Mouse (Mus musculus) midbrain, embryonic 14.5 days (tissue): ENCODE measurements at regions not wholly inside any gene's neighbourhood (a gene's known extent, or its start where the extent isn't known, plus 50 kb on each side); places are given as distances from the start of the nearest gene placed in this dataset.
A peak's percentile ranks its signal among the peaks of the same experiment; 100 is the strongest.

Source experiments
- ATAC-seq: fragments of 200-750 bp; cut with Nextera tagmentation; 2 replicates; pipeline ENCODE4 v1.8.0; 2017; ENCODE audit warnings: moderate number of reproducible peaks, moderate library complexity; ENCODE audit not compliant: low FRiP score, low TSS enrichment
- DNase-seq: peaks from one replicate; pipeline ENCODE4 v3.0.0-alpha.2; 2015
- H3K27ac ChIP-seq: fragments of 300-500 bp; sonication (generic); replicated peaks from 2 replicates; pipeline ENCODE4 v1.5.1; 2014; ENCODE audit warnings: mild to moderate bottlenecking, low read depth, low read length, moderate library complexity
- H3K27me3 ChIP-seq: fragments of 300-500 bp; sonication (generic); 2 replicates; pipeline ENCODE4 v1.6.1; 2014; ENCODE audit warnings: low read length, control low read depth, mixed read lengths; ENCODE audit not compliant: control insufficient read depth, insufficient read depth
- H3K36me3 ChIP-seq: fragments of 300-500 bp; sonication (generic); 2 replicates; pipeline ENCODE4 v1.6.1; 2014; ENCODE audit warnings: low read length, control low read depth; ENCODE audit not compliant: control insufficient read depth, insufficient read depth
- H3K4me1 ChIP-seq: fragments of 300-500 bp; sonication (generic); 2 replicates; pipeline ENCODE4 v1.6.1; 2014; ENCODE audit warnings: mild to moderate bottlenecking, antibody characterized with exemption, low read length, control low read depth; ENCODE audit not compliant: control insufficient read depth, insufficient read depth
- H3K4me2 ChIP-seq: fragments of 300-500 bp; sonication (generic); 2 replicates; pipeline ENCODE4 v1.6.1; 2014; ENCODE audit warnings: mild to moderate bottlenecking, low read length, moderate library complexity
- H3K4me3 ChIP-seq: fragments of 300-500 bp; sonication (generic); replicated peaks from 2 replicates; pipeline ENCODE4 v1.5.1; 2014; ENCODE audit warnings: low read depth, low read length
- H3K9ac ChIP-seq: fragments of 300-500 bp; sonication (generic); replicated peaks from 2 replicates; pipeline ENCODE4 v1.6.1; 2014; ENCODE audit warnings: mild to moderate bottlenecking, low read length, moderate library complexity
- H3K9me3 ChIP-seq: fragments of 300-500 bp; sonication (generic); 2 replicates; pipeline ENCODE4 v1.6.1; 2016; ENCODE audit warnings: low read length, control low read depth, mixed read lengths; ENCODE audit not compliant: control insufficient read depth
- WGBS: fragments of 180-500 bp; shearing (Covaris S2); extraction: QIAGEN DNeasy Blood & Tissue Kit; methylation state at CpG from one replicate; pipeline ENCODE4 v1.1.7; 2014; 5-methylcytosine and 5-hydroxymethylcytosine counted together

DNA sequence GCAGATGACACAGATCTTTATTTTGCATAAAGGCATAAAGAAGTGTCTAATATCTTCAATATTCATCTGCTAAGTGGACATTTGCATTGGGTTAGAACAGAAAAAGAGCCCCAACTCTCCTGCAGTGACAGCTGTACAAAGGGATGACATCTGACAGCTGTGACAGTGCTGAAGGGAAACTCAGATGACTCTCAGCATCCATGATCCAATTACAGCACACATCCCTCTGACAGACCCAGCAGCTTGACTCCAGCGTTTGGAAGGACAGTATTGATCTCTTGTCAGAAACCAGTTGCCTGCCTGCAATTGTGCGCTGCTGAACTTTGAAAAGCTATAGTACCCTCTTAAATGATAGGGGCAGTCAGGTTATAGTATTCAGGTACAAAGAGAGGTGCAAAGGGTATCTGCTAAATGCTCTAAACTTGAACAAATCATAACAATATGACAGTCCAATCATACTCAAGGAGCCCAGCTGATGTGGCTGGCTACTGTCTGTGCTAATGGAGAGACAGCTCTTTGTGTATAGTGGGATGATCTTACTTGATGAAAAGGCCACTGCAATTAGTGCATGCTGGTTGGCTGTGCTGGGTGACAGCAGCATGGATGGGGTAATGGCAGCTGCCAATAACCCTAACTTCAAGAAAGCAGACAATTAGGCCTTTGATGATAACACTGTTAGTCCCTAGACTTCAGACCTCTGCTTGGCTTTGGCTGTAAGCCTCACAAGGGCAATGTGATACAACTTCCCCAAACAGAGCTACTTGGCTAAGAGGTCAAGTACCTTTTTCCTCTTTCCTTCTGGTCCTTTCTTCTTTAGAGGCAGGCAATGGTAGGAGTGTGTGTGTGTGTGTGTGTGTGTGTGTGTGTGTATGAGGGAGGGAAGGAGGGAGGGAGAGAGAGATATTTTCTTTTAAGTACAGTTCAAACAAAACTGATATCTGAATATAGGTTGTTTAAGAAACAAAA is 662.9 kb downstream of the Nr4a2 start:
- peak; percentile 46 for DNase-seq

DNA sequence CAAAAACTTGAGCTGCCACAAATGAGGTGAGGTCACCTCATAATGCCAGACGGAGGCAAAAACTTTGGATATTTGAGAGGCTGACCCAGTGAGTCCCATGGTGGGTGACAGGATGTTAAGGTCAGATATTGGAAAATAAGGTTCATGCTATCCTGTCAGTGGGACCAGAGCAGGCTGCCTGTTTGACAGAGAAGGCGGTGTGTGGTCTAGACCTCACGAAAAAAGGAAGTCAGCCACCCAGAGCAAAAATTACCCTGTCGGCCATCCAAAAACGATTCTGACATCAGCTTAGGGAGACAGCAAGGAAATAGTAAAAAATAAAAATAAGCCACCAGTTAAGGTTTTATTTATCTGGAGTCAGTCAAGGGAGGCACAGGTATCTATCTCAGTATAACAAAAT is 664.4 kb downstream of the Nr4a2 start:
- H3K27me3 ChIP-seq, result no peaks in the 10 kb centered on the region
- no peak overlapping the region for H3K4me3 ChIP-seq
- H3K9ac ChIP-seq, result no peak overlapping the region
- H3K27ac ChIP-seq, result no peak overlapping the region
- no peak overlapping the region for H3K4me2 ChIP-seq
- no peaks in the 10 kb centered on the region for H3K9me3 ChIP-seq
- 71% methylated on average over 5 of the region's 5 CpGs for WGBS
- peaks cover 20% of the 10 kb centered on the region for H3K4me1 ChIP-seq
- ATAC-seq, result no peak
- H3K36me3 ChIP-seq, result no peaks in the 10 kb centered on the region
- no peak for DNase-seq

More for the DNA sequence above, 662.9 kb downstream of the Nr4a2 start:
- Histone ChIP-seq H3K9me3 (no peaks in the 10 kb centered on the region), H3K27ac (peak overlapping the region; percentile 32; the same call in 1 of the 2 replicates), H3K4me2 (no peak overlapping the region), H3K27me3 (no peaks in the 10 kb centered on the region), H3K4me3 (no peak overlapping the region), H3K9ac (no peak overlapping the region), H3K4me1 (peaks cover 12% of the 10 kb centered on the region), H3K36me3 (no peaks in the 10 kb centered on the region)
- WGBS, result 23% methylated on average over 2 of the region's 2 CpGs
- peak; percentile 70; the same call in 1 of the 2 replicates for ATAC-seq

DNA sequence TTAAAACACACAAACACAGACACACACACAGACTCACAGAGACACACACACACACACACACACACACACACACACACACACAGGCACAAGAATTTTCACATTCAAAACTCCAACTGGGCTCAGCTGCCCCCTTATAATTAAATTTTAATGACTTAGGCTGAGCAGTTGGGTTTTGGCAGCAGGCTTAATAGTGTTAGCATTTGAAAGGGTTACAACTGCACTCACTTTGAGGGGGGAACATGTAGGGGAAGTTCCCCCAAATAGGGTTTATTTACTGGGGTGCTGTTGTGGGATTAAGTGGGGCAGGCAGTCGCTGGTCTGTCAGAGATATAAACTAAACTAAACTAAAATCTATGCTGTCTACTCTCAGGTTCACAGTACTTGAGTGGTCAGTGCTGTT is 666.2 kb downstream of the Nr4a2 start:
- 19% methylated on average over 1 of the region's 1 CpGs for WGBS
- DNase-seq, result peak; percentile 43
- peak; percentile 13; the same call in 1 of the 2 replicates for ATAC-seq
- H3K27me3 ChIP-seq, result no peaks in the 10 kb centered on the region
- no peak overlapping the region for H3K9ac ChIP-seq
- no peaks in the 10 kb centered on the region for H3K36me3 ChIP-seq
- H3K4me3 ChIP-seq, result no peak overlapping the region
- no peak overlapping the region for H3K27ac ChIP-seq
- no peak overlapping the region for H3K4me2 ChIP-seq
- no peaks in the 10 kb centered on the region for H3K9me3 ChIP-seq
- H3K4me1 ChIP-seq, result peaks cover 20% of the 10 kb centered on the region

DNA sequence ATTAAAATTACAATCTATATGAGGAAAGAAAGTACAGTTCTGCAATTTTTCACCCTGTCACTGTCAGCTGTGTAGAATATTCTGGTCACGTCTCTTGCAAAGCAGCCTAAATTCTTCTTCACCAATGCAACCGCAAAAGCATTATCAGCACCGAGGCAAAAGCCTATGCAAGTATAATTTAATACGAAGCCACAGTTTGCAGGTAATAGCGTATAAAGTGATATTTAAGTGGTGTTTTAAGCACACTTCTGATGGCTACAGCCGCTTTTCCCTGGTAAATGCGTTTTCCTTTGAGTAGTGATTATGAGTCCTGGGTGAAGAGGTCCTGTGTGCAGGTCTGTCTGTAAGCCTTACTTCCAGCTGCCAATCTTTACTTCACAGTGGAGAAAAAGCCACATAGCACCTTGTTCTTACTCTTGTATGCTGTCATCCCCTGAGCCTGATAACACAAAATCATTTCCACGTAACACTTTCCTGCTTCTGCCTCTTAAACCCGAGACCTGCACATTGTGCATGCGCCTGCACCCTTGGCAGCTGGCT is 667.9 kb downstream of the Nr4a2 start:
- ATAC-seq, result 0 out of 2 replicates have a peak, but pooled peaks have one; percentile 15
- Histone ChIP-seq H3K4me3 (no peak overlapping the region), H3K27ac (0 out of 2 replicates have a peak overlapping the region, but pooled peaks have one; percentile 20), H3K9me3 (no peaks in the 10 kb centered on the region), H3K36me3 (no peaks in the 10 kb centered on the region), H3K9ac (0 out of 2 replicates have a peak overlapping the region, but pooled peaks have one; percentile 6), H3K4me1 (peaks cover 20% of the 10 kb centered on the region), H3K4me2 (peak overlapping the region; percentile 17; the same call in 1 of the 2 replicates), H3K27me3 (no peaks in the 10 kb centered on the region)
- peak; percentile 56 for DNase-seq
- 44% methylated on average over 10 of the region's 10 CpGs for WGBS

DNA sequence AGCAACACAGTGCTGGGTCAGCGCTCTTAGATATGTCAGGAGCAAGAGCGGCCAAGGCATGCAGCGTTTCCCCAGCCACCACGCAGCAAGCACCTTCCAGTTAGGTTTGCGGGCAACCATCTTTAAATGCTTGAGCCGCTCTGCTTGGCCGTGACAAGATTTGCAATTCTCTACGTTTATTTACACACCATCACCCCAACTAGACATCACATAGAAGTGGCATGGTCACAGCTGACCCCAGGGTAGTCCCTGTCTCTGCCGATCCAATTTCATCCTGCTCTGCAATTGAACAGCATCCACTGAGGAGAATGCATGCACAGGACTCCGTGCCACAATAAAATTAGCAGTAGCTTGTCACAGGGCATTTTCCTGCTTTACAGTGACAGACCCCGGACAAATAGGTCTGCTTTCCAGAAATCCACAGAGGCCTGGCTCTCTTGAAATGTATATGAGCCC is 669.2 kb downstream of the Nr4a2 start:
- peak; percentile 73 for DNase-seq
- peak overlapping the region; percentile 57 for H3K27ac ChIP-seq
- H3K36me3 ChIP-seq, result no peaks in the 10 kb centered on the region
- 2% methylated on average over 11 of the region's 11 CpGs for WGBS
- peak overlapping the region; percentile 47 for H3K9ac ChIP-seq
- peaks cover 20% of the 10 kb centered on the region for H3K4me1 ChIP-seq
- peak overlapping the region; percentile 52 for H3K4me2 ChIP-seq
- H3K4me3 ChIP-seq, result peak overlapping the region; percentile 28
- ATAC-seq, result peak; percentile 65
- no peaks in the 10 kb centered on the region for H3K27me3 ChIP-seq
- H3K9me3 ChIP-seq, result no peaks in the 10 kb centered on the region

DNA sequence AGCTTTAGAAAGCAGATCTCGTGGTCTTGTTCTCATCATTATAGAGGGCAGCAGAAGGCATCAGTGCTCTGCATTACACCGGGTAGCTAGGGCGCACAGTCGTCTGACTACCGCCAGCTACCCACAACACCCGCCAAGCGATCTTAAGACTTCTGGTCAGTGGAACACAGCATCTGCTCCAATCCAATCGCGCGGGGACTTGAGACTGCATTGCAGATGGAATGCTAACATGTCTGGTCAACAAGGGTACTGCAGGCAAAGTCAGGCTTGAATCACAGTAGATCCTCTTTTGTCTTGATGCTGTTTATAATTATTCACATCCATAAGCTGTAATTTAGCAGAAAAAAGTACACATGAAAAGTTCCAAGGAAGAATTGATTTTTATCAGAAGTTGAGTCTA is 682.9 kb downstream of the Nr4a2 start:
- Histone ChIP-seq H3K9ac (no peak overlapping the region), H3K27me3 (no peaks in the 10 kb centered on the region), H3K4me3 (no peak overlapping the region), H3K36me3 (no peaks in the 10 kb centered on the region), H3K4me1 (no peaks in the 10 kb centered on the region), H3K27ac (no peak overlapping the region), H3K9me3 (no peaks in the 10 kb centered on the region), H3K4me2 (no peak overlapping the region)
- 85% methylated on average over 10 of the region's 10 CpGs for WGBS
- DNase-seq (no peak), ATAC-seq (no peak)
